Mouse (Mus musculus): ENCODE results near the gene Ankzf1.

DNA sequence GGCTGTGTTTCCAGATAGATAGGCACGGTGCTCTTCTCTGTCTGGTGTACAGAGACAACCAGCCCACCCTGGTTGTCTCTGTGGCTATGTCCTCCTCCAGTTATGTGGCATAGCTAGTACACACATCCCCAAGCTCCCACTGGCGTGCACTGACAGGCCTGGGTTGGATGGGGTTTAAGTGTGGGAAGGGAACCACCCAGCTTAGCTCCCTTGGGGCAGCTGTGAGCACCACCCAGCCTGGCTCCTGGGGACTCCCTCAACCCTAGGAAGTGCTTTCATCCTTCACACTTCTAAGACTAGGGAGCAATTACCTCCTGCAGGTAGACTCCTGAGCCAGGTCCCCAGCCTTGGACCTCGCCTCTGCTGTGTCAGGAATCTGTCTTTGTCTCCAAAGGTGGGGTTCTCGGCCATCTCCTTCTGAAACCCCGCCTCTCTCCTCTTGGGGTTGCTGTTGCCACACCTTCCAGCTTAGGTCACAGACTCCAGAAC, 39.8 kb downstream of the Ankzf1 start, which contains the start of gene A630095N17Rik:
- TF ChIP-seq CTCF (conservative IDR thresholded peaks at IDR 0.05; ENCODE audit: insufficient read depth, insufficient read length, low read depth, low read length), result no peak
- TF ChIP-seq POLR2A (IDR thresholded peaks at IDR 0.05; ENCODE audit: low read depth, low read length), result no peak

Data from kidney, adult 2 months (tissue).